In the genomic region with DNA sequence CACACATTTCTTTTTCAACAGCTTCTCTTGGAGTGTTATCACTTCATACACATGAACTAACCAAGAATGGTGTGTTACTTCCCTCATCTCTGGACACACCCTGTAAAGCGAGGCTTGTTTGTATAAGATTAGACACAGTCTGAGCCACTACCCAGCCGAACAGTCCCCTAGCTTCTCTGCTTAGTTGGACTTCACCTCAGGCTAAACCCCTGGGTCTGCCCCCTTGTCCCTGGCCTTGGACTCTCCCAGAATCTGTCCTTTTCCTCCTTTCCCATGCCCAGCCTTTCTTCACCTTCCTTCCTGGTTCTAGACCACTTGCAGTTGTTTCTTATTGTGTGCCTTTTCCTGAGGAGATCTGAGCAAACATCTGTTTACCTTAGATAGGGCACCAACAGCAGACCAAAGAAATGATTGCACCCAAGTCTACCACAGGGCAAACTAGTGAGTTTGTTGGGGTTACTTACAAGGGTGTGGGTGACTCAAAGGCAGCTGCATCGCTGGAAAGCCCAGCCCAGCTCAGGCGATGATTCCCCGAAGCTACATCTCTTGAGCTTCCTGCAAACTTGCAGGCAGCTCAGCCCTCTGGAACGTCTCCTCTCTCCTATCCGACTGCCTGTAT, we compare ENCODE assay signal across 14 mouse cellular contexts. TPM values are rescaled to one million over a fixed set of nuclear protein-coding genes. Genes with fewer than 3 reads are reported as not detected.
DNase-seq lines count a peak whose midpoint lies in the region; ATAC-seq lines count a peak whose summit lies in the region.
"Had no signal": no experiment of that assay in that cellular context is flagged by ENCODE, and none has a peak within 500 bp of the region (broad histone marks: within the 10 kb centered on the region; RNA-seq: fewer than 3 reads in every experiment).

No protein-coding gene starts in this region.

- no peaks in the 10 kb centered on the region for H3K9me3 ChIP-seq in heart, embryonic 12.5 days (replicated peaks)
- H3K9me3 ChIP-seq in liver, embryonic 13.5 days (replicated peaks): no peaks in the 10 kb centered on the region
- H3K9me3 ChIP-seq: limb, embryonic 15.5 days; midbrain, embryonic 12.5 days; neural tube, embryonic 13.5 days had no signal

- peaks cover 6% of the 10 kb centered on the region; the same call in 1 of the 2 replicates for H3K4me1 ChIP-seq in heart, embryonic 12.5 days (replicated peaks)
- H3K4me1 ChIP-seq in liver, embryonic 13.5 days (replicated peaks): peaks cover 60% of the 10 kb centered on the region
- H3K4me1 ChIP-seq: midbrain, embryonic 12.5 days had no signal

- intact Hi-C loops in heart, postnatal 36 days (cut with DNase I): no loop called here

- H3K4me3 ChIP-seq in heart, embryonic 12.5 days: no peak overlapping the region
- peak overlapping the region; percentile 32 for H3K4me3 ChIP-seq in liver, embryonic 13.5 days (replicated peaks)
- H3K4me3 ChIP-seq: limb, embryonic 15.5 days; midbrain, embryonic 12.5 days; neural tube, embryonic 13.5 days had no signal

- H3K9ac ChIP-seq in heart, embryonic 12.5 days: no peak overlapping the region
- peak overlapping the region; percentile 69 for H3K9ac ChIP-seq in liver, embryonic 13.5 days
- H3K9ac ChIP-seq: limb, embryonic 15.5 days; midbrain, embryonic 12.5 days; neural tube, embryonic 13.5 days had no signal

- WGBS in heart, embryonic 12.5 days: 51% methylated on average over 7 of the region's 7 CpGs
- 9% methylated on average over 7 of the region's 7 CpGs for WGBS in liver, embryonic 13.5 days (ENCODE audit: insufficient replicate concordance)

- peak overlapping the region; percentile 51 for H3K27ac ChIP-seq in heart, embryonic 12.5 days (ENCODE audit: poor library complexity, severe bottlenecking)
- peak overlapping the region; percentile 100 for H3K27ac ChIP-seq in liver, embryonic 13.5 days
- H3K27ac ChIP-seq: limb, embryonic 15.5 days; midbrain, embryonic 12.5 days; neural tube, embryonic 13.5 days had no signal

- H3K4me2 ChIP-seq in heart, embryonic 12.5 days: peak overlapping the region; percentile 25; the same call in 1 of the 2 replicates
- peak overlapping the region; percentile 65 for H3K4me2 ChIP-seq in liver, embryonic 13.5 days
- H3K4me2 ChIP-seq: limb, embryonic 15.5 days; midbrain, embryonic 12.5 days; neural tube, embryonic 13.5 days had no signal

- DNase-seq in heart, postnatal 36 days: no peak
- DNase-seq in c-Kit-positive CD71-positive TER-119-positive erythroid progenitor cells, embryonic 14.5 days (ENCODE audit: low spot score): peak; percentile 90
- peak; percentile 81 for DNase-seq in liver, embryonic 13.5 days
- DNase-seq in spleen, postnatal 4 days (ENCODE audit: low spot score in 2 of 2): peak; percentile 69 to 79
- no peak for DNase-seq in layer of hippocampus, postnatal 25 days (ENCODE audit: extremely low spot score in 1 of 2, low spot score in 1 of 2)
- no peak for DNase-seq in thymus, postnatal 36 days
- DNase-seq in MN1 (ENCODE audit: low spot score): no peak
- DNase-seq: adrenal gland, postnatal 25 days; cerebellum, adult 9-10 months; kidney, adult 18-20 months had no signal

- H3K27me3 ChIP-seq in heart, embryonic 12.5 days (replicated peaks): no peaks in the 10 kb centered on the region
- H3K27me3 ChIP-seq in liver, embryonic 13.5 days: no peaks in the 10 kb centered on the region
- H3K27me3 ChIP-seq: limb, embryonic 15.5 days; midbrain, embryonic 12.5 days; neural tube, embryonic 13.5 days had no signal

- peak; percentile 93 for ATAC-seq in heart, embryonic 12.5 days (ENCODE audit: insufficient number of reproducible peaks, low FRiP score)
- peak; percentile 99 for ATAC-seq in liver, embryonic 13.5 days (ENCODE audit: low read depth)

- H3K36me3 ChIP-seq in heart, embryonic 12.5 days: no peaks in the 10 kb centered on the region
- no peaks in the 10 kb centered on the region for H3K36me3 ChIP-seq in liver, embryonic 13.5 days
- H3K36me3 ChIP-seq: limb, embryonic 15.5 days; midbrain, embryonic 12.5 days; neural tube, embryonic 13.5 days had no signal

RNA-seq across cellular contexts. Expression of a gene that starts 17.9 kb away (rescaled TPM):
- polyA plus RNA-seq in heart, embryonic 12.5 days (2016; fragmentation: Nextera tagmentation; extraction: Ambion mirVana): 19.4 and 19.6 TPM in 2 replicates
- 10 to 100 TPM in 1 of 2 experiments, 1 to 10 TPM in 1; 10.0 to 10.8 TPM for total RNA-seq in heart, postnatal 36 days (2021)
- 10.3 TPM in 2 replicates for polyA plus RNA-seq in liver, embryonic 13.5 days (2015; fragmentation: Nextera tagmentation; extraction: Ambion mirVana)
- 10 to 100 TPM; 22.5 to 24.2 TPM for total RNA-seq in layer of hippocampus, postnatal 25 days (2021)

Comparison
In these comparisons a context has a peak if more than half of its experiments do, and no peak if none do; other contexts are left out.
1. DNase-seq: peak in c-Kit-positive CD71-positive TER-119-positive erythroid progenitor cells, embryonic 14.5 days (single experiment), liver, embryonic 13.5 days (single experiment) and spleen, postnatal 4 days (2 of 2); none in heart, postnatal 36 days (0 of 2), layer of hippocampus, postnatal 25 days (0 of 2), thymus, postnatal 36 days (0 of 2) and MN1 (single experiment).